Mouse (Mus musculus): ENCODE data around the gene Mfsd12. TPM values are rescaled to one million over a fixed set of nuclear protein-coding genes. Genes with fewer than 3 reads are reported as not detected.

The Mfsd12 gene
- total and polyA plus RNA-seq, 3 experiments, result 5.2 to 9.5 (median 7.4) TPM

- in situ Hi-C loops (cut with MboI; ENCODE audit: low pct_ligation_motif_present, low pct_unique_long_range_greater_than_20kb, low sequenced_read_pairs) (loop anchor here (5.0 kb wide), 1 partner anchor 152 kb away; no protein-coding TSS in a partner anchor), dilution Hi-C loops (cut with MboI; ENCODE audit: extremely low pct_ligation_motif_present, extremely low pct_unique_long_range_greater_than_20kb, low sequenced_read_pairs) (no loop called here)
- Histone ChIP-seq H3K4me2 (ENCODE audit: insufficient read depth, low read depth, poor library complexity, severe bottlenecking) (no peak overlapping the region), H3K27me3 (replicated peaks) (no peaks in the 10 kb centered on the region), H3K4me1 (ENCODE audit: control insufficient read depth in 1 of 2, insufficient read depth in 2 of 2) (peaks cover 2 to 27% of the 10 kb centered on the region in 2 experiments; a peak in 2 of 4 replicates), H3K27ac (ENCODE audit: insufficient read depth, low read depth) (no peak overlapping the region), H3K36me3 (replicated peaks in 1 of 2; ENCODE audit: control insufficient read depth in 1 of 2, insufficient read depth in 1 of 2, low read length in 1 of 2) (peaks cover 4 to 9% of the 10 kb centered on the region in 2 experiments), H3K4me3 (replicated peaks in 1 of 3; ENCODE audit: low read depth in 2 of 3, low read length in 2 of 3, poor library complexity in 1 of 3) (no peak overlapping the region), H3K79me2 (replicated peaks; ENCODE audit: control insufficient read depth, extremely low read depth, insufficient read depth, poor library complexity, severe bottlenecking) (peaks cover 32% of the 10 kb centered on the region), H3K9me3 (replicated peaks; ENCODE audit: low read length) (no peaks in the 10 kb centered on the region), H3K9ac (ENCODE audit: insufficient read depth, low read depth) (no peak overlapping the region)
- no peak for DNase-seq (ENCODE audit: extremely low read depth)
- TF ChIP-seq ZKSCAN1 (IDR thresholded peaks at IDR 0.05; ENCODE audit: borderline replicate concordance, low read depth, low read length) (no peak), ELF1 (IDR thresholded peaks at IDR 0.05; ENCODE audit: low read depth, low read length) (no peak), MEF2A (IDR thresholded peaks at IDR 0.05; ENCODE audit: borderline replicate concordance, low read depth, low read length) (no peak), CTCF (conservative IDR thresholded peaks at IDR 0.05 in 1 of 2, IDR thresholded peaks at IDR 0.05 in 1 of 2; ENCODE audit: low read depth in 2 of 2, low read length in 2 of 2) (no peak), MXI1 (IDR thresholded peaks at IDR 0.05; ENCODE audit: low read depth, low read length) (no peak), PAX5 (IDR thresholded peaks at IDR 0.05; ENCODE audit: low read length) (no peak), ETS1 (conservative IDR thresholded peaks at IDR 0.05; ENCODE audit: low read depth, low read length) (no peak), MAFK (IDR thresholded peaks at IDR 0.05; ENCODE audit: insufficient replicate concordance, low read length) (no peak), NELFE (IDR thresholded peaks at IDR 0.05; ENCODE audit: low read depth, low read length) (no peak), RAD21 (IDR thresholded peaks at IDR 0.05; ENCODE audit: low read depth, low read length) (no peak), BHLHE40 (IDR thresholded peaks at IDR 0.05; ENCODE audit: low read depth, low read length) (no peak), MYC (IDR thresholded peaks at IDR 0.05; ENCODE audit: low read depth, low read length) (no peak), TCF12 (IDR thresholded peaks at IDR 0.05; ENCODE audit: low read depth, low read length) (no peak), IRF4 (IDR thresholded peaks at IDR 0.05; ENCODE audit: low read depth, low read length) (no peak), EP300 (IDR thresholded peaks at IDR 0.05; ENCODE audit: low read length) (no peak), TBP (conservative IDR thresholded peaks at IDR 0.05; ENCODE audit: low read depth, low read length) (no peak), CHD2 (IDR thresholded peaks at IDR 0.05; ENCODE audit: low read length) (no peak), JUN (IDR thresholded peaks at IDR 0.05; ENCODE audit: insufficient read depth, low read depth, low read length) (no peak), ZC3H11A (IDR thresholded peaks at IDR 0.05; ENCODE audit: low read depth, low read length) (no peak)
These were observed 22.6 kb downstream of the Mfsd12 start for GRCm38 (mm10) chr10:81379809-81380378.

DNA sequence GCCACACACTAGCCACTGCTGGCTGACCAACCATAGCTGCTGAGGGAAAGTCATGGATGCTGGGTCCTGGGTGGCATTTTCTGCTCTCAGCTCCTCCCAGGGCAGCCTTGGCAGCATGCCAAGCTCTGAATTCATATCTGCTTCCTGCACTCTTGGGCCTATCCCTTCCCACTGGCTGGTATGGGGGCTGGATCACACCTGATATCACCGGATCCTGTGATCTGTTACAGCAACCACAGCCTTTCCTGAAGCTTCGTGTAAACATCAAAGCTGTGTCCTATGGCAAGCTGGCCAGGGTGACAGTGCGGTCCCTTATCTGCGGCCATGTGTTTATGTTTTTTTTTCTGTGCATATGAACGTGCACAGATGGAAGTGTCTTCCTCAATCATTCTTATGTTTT is 24.7 kb downstream of the Mfsd12 start:
- no peaks in the 10 kb centered on the region for H3K9me3 ChIP-seq (replicated peaks; ENCODE audit: low read length)
- in situ Hi-C loops (cut with MboI; ENCODE audit: low pct_ligation_motif_present, low pct_unique_long_range_greater_than_20kb, low sequenced_read_pairs) (loop anchor here (5.0 kb wide), 1 partner anchor 150 kb away; no protein-coding TSS in a partner anchor), dilution Hi-C loops (cut with MboI; ENCODE audit: extremely low pct_ligation_motif_present, extremely low pct_unique_long_range_greater_than_20kb, low sequenced_read_pairs) (no loop called here)
- no peak for TF ChIP-seq JUN (IDR thresholded peaks at IDR 0.05; ENCODE audit: insufficient read depth, low read depth, low read length)
- TF ChIP-seq MAX (IDR thresholded peaks at IDR 0.05; ENCODE audit: low read length), result no peak
- no peak for TF ChIP-seq JUND (conservative IDR thresholded peaks at IDR 0.05; ENCODE audit: low read depth, low read length)
- no peak for TF ChIP-seq GABPA (IDR thresholded peaks at IDR 0.05; ENCODE audit: insufficient replicate concordance, low read depth, low read length)
- TF ChIP-seq USF2 (conservative IDR thresholded peaks at IDR 0.05; ENCODE audit: low read depth, low read length), result no peak
- no peak for TF ChIP-seq ZKSCAN1 (IDR thresholded peaks at IDR 0.05; ENCODE audit: borderline replicate concordance, low read depth, low read length)
- no peaks in the 10 kb centered on the region for H3K27me3 ChIP-seq (replicated peaks)
- H3K27ac ChIP-seq (ENCODE audit: insufficient read depth, low read depth), result no peak overlapping the region
- peaks cover 25% of the 10 kb centered on the region for H3K79me2 ChIP-seq (replicated peaks; ENCODE audit: control insufficient read depth, extremely low read depth, insufficient read depth, poor library complexity, severe bottlenecking)
- H3K9ac ChIP-seq (ENCODE audit: insufficient read depth, low read depth), result no peak overlapping the region
- peaks cover 7 to 26% of the 10 kb centered on the region in 2 experiments for H3K4me1 ChIP-seq (ENCODE audit: control insufficient read depth in 1 of 2, insufficient read depth in 2 of 2)
- H3K36me3 ChIP-seq (replicated peaks in 1 of 2; ENCODE audit: control insufficient read depth in 1 of 2, insufficient read depth in 1 of 2, low read length in 1 of 2), result peaks cover 13 to 15% of the 10 kb centered on the region in 2 experiments
- H3K4me3 ChIP-seq (replicated peaks in 1 of 3; ENCODE audit: low read depth in 2 of 3, low read length in 2 of 3, poor library complexity in 1 of 3), result no peak overlapping the region
- no peak for DNase-seq (ENCODE audit: extremely low read depth)
- no peak overlapping the region for H3K4me2 ChIP-seq (ENCODE audit: insufficient read depth, low read depth, poor library complexity, severe bottlenecking)
